Mouse (Mus musculus) small intestine, adult 2 months (tissue): ENCODE results near the gene Uox.

Experiments used
- CTCF ChIP-seq: fragments of 200-500 bp; IDR thresholded peaks from 2 replicates; pipeline ENCODE4 v1.5.1; 2012; ENCODE audit warnings: low read depth, mild to moderate bottlenecking, control low read depth, inconsistent platforms, low read length, moderate library complexity, mixed read lengths; ENCODE audit not compliant: insufficient replicate concordance, insufficient read length; ENCODE audit errors: extremely low read depth
- POLR2A ChIP-seq: fragments of 200-500 bp; IDR thresholded peaks from 2 replicates; pipeline ENCODE4 v1.6.1; 2012; ENCODE audit warnings: low read depth, mild to moderate bottlenecking, control low read depth, inconsistent platforms, low read length, moderate library complexity

DNA sequence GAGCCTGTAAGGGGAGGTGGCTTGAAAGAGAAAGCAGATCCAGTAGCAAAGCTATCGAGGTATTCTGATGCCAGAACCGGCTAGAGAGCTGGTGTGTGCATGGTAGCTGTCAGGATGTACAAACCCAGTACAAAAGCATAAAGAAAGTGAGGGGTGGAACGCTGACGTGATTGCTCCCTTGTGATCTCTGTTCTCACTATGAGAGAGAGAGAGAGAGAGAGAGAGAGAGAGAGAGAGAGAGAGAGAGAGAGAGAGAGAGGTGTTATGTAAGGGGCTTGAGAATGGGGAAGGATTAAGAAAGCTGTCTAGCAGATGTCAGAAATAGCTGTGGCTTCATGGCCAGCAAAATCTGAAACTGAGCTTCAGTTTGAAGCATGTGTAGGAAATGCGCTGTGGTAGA is 13.7 kb downstream of the Uox start:
- TF ChIP-seq POLR2A (no peak), CTCF (no peak)
